Mouse (Mus musculus) embryonic facial prominence, embryonic 12.5 days (tissue): ENCODE data around the gene Wdfy1. TPM values are rescaled to one million over a fixed set of nuclear protein-coding genes. Genes with fewer than 3 reads are reported as not detected.

Experiments used
- ATAC-seq: fragments of 200-750 bp; cut with Nextera tagmentation; 2 replicates; pipeline ENCODE4 v1.8.0; 2017; ENCODE audit not compliant: insufficient number of reproducible peaks, insufficient read depth, low FRiP score, low TSS enrichment
- H3K27ac ChIP-seq: fragments of 300-500 bp; sonication (generic); 2 replicates; pipeline ENCODE4 v1.5.1; 2016; ENCODE audit warnings: mild to moderate bottlenecking
- H3K27me3 ChIP-seq: fragments of 300-500 bp; sonication (generic); 2 replicates; pipeline ENCODE4 v1.6.1; 2016; ENCODE audit warnings: mild to moderate bottlenecking, moderate library complexity
- H3K36me3 ChIP-seq: fragments of 300-500 bp; sonication (generic); 2 replicates; pipeline ENCODE4 v1.6.1; 2016; ENCODE audit warnings: mild to moderate bottlenecking
- H3K4me1 ChIP-seq: fragments of 300-500 bp; sonication (generic); 2 replicates; pipeline ENCODE4 v1.6.1; 2016
- H3K4me2 ChIP-seq: fragments of 300-500 bp; sonication (generic); replicated peaks from 2 replicates; pipeline ENCODE4 v1.6.1; 2016; ENCODE audit warnings: mild to moderate bottlenecking, moderate library complexity
- H3K4me3 ChIP-seq: fragments of 300-500 bp; sonication (generic); 2 replicates; pipeline ENCODE4 v1.5.1; 2016; ENCODE audit warnings: mild to moderate bottlenecking
- H3K9ac ChIP-seq: fragments of 300-500 bp; sonication (generic); 2 replicates; pipeline ENCODE4 v1.6.1; 2016; ENCODE audit warnings: mild to moderate bottlenecking, moderate library complexity
- H3K9me3 ChIP-seq: fragments of 300-500 bp; sonication (generic); 2 replicates; pipeline ENCODE4 v1.6.1; 2016; ENCODE audit warnings: mild to moderate bottlenecking, moderate library complexity
- WGBS: fragments of 180-500 bp; shearing (Covaris S2); methylation state at CpG from one replicate; pipeline ENCODE4 v1.1.7; 2016; 5-methylcytosine and 5-hydroxymethylcytosine counted together
- polyA plus RNA-seq: library from polyadenylated mRNA; unstranded; fragments of >200 nt; fragmentation: Nextera tagmentation; extraction: Ambion mirVana; gene quantifications from 2 replicates; pipeline ENCODE4 v1.2.1, GENCODE M21; 2016

Gene Wdfy1
- polyA plus RNA-seq, 1 experiment from 2014 or later = 45.4 TPM

DNA sequence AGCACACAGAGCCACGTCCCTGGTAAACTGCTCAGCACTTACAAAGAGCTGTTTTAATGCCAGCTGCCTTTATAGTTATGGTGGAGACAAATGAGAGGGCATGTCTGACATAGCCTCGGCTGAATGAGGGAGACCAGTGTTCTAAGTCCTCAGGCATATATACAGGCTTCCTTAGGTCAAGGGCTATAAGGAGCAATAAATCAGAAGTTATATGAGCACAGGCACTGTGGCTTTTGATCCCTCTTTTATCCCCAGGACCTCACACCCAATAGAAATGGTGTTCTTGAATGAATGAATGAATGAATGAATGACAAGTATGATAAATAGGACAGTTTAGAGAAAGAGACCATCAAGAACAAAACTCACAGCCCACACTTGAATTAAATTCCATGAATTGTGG lies 16.9 kb downstream of the Wdfy1 start:
- no peak for ATAC-seq
- peaks cover 11% of the 10 kb centered on the region; the same call in 1 of the 2 replicates for H3K4me1 ChIP-seq
- WGBS = 57% methylated on average over 2 of the region's 2 CpGs
- H3K27me3 ChIP-seq = no peaks in the 10 kb centered on the region
- no peaks in the 10 kb centered on the region for H3K36me3 ChIP-seq
- no peak overlapping the region for H3K4me3 ChIP-seq
- H3K9ac ChIP-seq = no peak overlapping the region
- H3K27ac ChIP-seq = no peak overlapping the region
- no peaks in the 10 kb centered on the region for H3K9me3 ChIP-seq
- no peak overlapping the region for H3K4me2 ChIP-seq

DNA sequence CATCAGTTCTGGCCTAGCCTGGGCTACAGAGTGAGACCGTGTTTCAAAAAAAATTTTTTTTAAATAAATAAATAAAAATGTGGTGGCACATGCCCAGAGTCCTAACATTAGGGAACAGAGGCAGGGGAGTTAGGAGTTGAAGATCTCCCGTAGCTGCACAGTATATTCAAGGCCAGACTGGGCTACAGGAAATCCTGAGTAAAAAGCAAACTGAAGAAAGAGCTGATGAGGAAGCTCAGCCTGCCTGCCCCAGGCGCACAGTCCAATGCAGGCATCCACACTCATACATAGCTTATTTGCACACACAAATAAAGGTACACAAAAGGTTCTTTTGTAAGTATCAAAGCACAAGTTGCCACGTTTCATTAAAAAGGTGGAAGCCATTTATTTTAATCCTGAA lies 18.3 kb downstream of the Wdfy1 start:
- Histone ChIP-seq H3K36me3 (no peaks in the 10 kb centered on the region), H3K4me1 (peaks cover 11% of the 10 kb centered on the region; the same call in 1 of the 2 replicates), H3K27ac (no peak overlapping the region), H3K27me3 (no peaks in the 10 kb centered on the region), H3K9ac (no peak overlapping the region), H3K4me3 (no peak overlapping the region), H3K9me3 (no peaks in the 10 kb centered on the region), H3K4me2 (no peak overlapping the region)
- ATAC-seq = no peak
- WGBS = 71% methylated on average over 4 of the region's 4 CpGs

DNA sequence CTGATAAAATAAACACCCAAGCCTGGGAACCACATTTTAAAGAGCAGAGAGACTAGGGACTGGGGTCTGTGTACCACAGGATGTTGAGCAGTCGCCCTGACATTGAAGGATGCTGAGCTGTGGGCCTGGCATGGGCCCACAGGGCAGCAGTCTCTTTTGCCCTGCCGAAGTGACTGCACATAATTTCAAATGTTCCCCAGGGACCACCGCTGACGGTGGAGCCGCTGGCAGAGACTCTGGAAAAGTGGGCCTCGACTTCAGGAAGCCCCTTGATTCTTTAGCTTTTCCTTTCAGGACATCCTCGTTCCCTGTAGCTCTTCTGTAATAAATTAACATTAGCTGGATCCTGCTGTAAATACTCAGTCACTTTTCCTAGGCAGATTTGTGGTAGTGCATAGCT lies 18.8 kb downstream of the Wdfy1 start:
- ATAC-seq = no peak
- Histone ChIP-seq H3K4me1 (peaks cover 7% of the 10 kb centered on the region; the same call in 1 of the 2 replicates), H3K27me3 (no peaks in the 10 kb centered on the region), H3K36me3 (no peaks in the 10 kb centered on the region), H3K4me3 (no peak overlapping the region), H3K27ac (no peak overlapping the region), H3K9me3 (no peaks in the 10 kb centered on the region), H3K9ac (no peak overlapping the region), H3K4me2 (no peak overlapping the region)
- 54% methylated on average over 7 of the region's 7 CpGs for WGBS

DNA sequence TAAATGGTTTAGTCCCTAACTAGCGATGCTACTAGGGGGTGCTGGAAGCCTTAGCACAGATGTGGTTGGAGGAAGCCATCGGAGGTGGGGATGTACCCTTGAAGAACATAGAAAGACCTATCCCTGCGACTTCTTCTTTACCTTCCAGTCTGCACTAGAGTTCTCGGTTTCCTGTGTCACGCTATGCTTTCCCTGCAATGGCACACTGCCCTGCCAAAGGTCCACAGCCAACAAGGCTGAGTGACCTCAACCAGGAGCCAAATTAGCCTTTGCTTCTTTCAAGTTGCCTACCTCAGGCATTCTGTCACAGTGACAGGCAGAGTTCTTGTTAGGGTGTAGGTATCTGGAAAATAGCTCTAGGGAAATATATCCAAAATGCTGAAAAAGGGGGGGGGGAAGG lies 19.5 kb downstream of the Wdfy1 start:
- Histone ChIP-seq H3K27me3 (no peaks in the 10 kb centered on the region), H3K36me3 (no peaks in the 10 kb centered on the region), H3K27ac (no peak overlapping the region), H3K4me3 (no peak overlapping the region), H3K4me1 (peaks cover 12% of the 10 kb centered on the region; the same call in 1 of the 2 replicates), H3K9me3 (no peaks in the 10 kb centered on the region), H3K4me2 (no peak overlapping the region), H3K9ac (no peak overlapping the region)
- 85% methylated on average over 5 of the region's 5 CpGs for WGBS
- no peak for ATAC-seq

- H3K27ac ChIP-seq = no peak overlapping the region
- ATAC-seq = no peak
- H3K36me3 ChIP-seq = no peaks in the 10 kb centered on the region
- no peaks in the 10 kb centered on the region for H3K9me3 ChIP-seq
- no peak overlapping the region for H3K9ac ChIP-seq
- 37% methylated on average over 2 of the region's 2 CpGs for WGBS
- H3K4me2 ChIP-seq = no peak overlapping the region
- H3K27me3 ChIP-seq = no peaks in the 10 kb centered on the region
- H3K4me1 ChIP-seq = peaks cover 13% of the 10 kb centered on the region; the same call in 1 of the 2 replicates
- no peak overlapping the region for H3K4me3 ChIP-seq
Observed at GRCm38 (mm10) chr1:79755376-79755775, 20.6 kb downstream of the Wdfy1 start.

DNA sequence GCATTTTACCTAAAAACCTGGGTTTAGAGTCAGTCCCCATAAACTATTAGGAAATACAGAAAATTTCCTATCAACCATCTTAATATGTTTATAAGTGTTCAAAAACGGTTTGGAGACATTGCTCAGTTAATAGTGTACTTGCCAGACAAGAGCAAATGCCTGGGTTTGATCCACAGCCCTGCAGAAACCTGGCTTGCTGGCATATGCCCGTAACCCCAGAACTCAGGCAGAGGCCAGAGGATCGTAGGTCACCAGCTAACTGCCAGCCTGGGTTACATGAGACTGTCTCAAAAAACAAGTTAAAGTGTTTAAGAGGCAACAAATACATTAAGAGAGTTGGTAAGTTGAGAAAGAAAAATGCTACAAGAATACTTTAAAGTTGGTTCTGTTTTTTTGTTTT lies 21.0 kb downstream of the Wdfy1 start:
- Histone ChIP-seq H3K4me3 (no peak overlapping the region), H3K27ac (no peak overlapping the region), H3K27me3 (no peaks in the 10 kb centered on the region), H3K36me3 (no peaks in the 10 kb centered on the region), H3K4me2 (no peak overlapping the region), H3K4me1 (peaks cover 13% of the 10 kb centered on the region; the same call in 1 of the 2 replicates), H3K9me3 (no peaks in the 10 kb centered on the region), H3K9ac (no peak overlapping the region)
- WGBS = 82% methylated on average over 3 of the region's 3 CpGs
- no peak for ATAC-seq

DNA sequence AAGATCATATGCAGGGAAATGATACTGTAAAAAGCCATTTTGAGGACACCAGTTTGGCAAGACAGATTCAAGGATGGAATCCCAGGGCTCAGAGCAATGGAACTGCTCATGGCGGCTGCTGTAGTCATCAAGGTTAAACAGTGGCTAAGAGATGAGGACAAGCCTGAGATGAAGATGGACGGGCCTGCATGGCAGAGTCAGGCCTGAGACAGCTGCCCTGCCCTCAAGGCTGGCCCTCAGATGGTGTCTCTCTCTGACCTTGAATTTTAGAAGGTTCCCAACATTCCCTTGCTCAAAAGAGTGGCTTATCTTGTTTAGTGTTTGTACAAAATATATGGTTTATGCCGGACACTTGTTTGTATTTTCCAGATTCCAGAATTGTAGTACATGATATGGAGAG lies 22.5 kb downstream of the Wdfy1 start:
- no peaks in the 10 kb centered on the region for H3K36me3 ChIP-seq
- H3K27ac ChIP-seq = no peak overlapping the region
- no peak for ATAC-seq
- peaks cover 13% of the 10 kb centered on the region; the same call in 1 of the 2 replicates for H3K4me1 ChIP-seq
- no peak overlapping the region for H3K9ac ChIP-seq
- H3K9me3 ChIP-seq = no peaks in the 10 kb centered on the region
- H3K4me2 ChIP-seq = no peak overlapping the region
- H3K4me3 ChIP-seq = no peak overlapping the region
- H3K27me3 ChIP-seq = no peaks in the 10 kb centered on the region
- 85% methylated on average over 3 of the region's 3 CpGs for WGBS

DNA sequence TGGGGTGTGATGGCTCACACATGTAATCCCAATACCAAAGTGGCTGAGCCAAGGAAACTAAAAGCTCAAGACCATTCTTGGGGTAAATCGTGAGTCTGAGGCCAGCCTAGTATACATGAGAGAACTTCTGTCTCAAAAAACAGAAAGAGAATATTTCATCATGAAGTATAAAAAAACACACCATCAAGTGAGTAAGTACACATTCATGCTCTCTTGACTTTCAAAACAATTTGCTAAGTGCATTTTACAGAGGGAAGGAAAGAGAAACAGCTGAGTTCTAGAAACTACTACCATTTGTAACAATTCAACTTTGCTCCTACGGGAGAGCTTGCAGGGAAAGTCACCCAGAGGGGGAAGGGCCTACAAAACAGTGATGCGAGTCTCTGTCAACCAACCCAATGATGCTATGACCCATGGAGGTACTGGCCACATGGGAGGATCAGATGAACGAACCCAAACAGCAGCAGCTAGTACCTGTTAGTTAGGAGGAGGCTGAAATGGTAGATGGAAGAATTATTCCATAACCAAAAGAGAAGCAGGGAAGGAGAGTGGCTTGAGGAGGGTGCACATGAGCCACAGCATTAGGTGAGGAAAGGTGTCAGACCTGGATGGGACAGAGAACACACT lies 23.1 kb downstream of the Wdfy1 start:
- 69% methylated on average over 4 of the region's 4 CpGs for WGBS
- Histone ChIP-seq H3K27ac (no peak overlapping the region), H3K4me3 (no peak overlapping the region), H3K36me3 (no peaks in the 10 kb centered on the region), H3K4me1 (peaks cover 13% of the 10 kb centered on the region; the same call in 1 of the 2 replicates), H3K27me3 (no peaks in the 10 kb centered on the region), H3K9me3 (no peaks in the 10 kb centered on the region), H3K4me2 (no peak overlapping the region), H3K9ac (no peak overlapping the region)
- no peak for ATAC-seq

DNA sequence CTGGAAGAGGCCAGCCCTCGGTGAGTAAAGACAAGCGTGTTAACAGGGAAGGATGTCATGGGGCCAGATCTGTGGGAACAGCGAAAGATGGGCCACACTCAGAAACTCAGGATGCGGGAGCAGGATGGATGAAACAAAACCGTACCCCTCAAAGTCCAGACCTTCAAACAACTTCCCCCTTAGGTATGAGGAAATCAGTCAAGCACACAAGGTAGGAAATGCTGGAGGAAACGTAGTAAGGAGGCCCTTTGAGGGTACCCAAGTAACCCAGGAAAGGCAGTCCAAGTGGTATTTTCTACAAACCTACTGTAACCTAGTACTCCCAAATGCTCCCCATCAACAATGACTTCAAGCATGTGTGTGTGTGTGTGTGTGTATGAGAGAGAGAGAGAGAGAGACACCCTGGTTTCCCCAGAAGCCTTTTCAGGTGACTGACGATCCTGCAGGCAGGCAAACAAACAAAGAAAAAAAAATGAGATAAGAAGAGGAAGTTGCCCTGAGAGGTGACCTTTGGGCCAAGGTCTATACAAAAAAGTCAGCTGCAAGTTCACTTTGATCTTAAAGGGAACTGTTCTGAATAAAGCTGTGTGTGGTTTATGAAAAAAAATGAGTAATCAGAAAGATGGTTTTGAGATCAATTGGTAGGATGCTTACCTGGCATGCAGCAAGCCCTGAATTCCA lies 23.8 kb downstream of the Wdfy1 start:
- H3K27me3 ChIP-seq = no peaks in the 10 kb centered on the region

GRCm38 (mm10) chr1:79751186-79751585 lies 24.8 kb downstream of the Wdfy1 start:
- no peaks in the 10 kb centered on the region for H3K9me3 ChIP-seq
- no peak for ATAC-seq
- WGBS = 56% methylated on average over 5 of the region's 5 CpGs
- H3K9ac ChIP-seq = no peak overlapping the region
- 0 out of 2 replicates have a peak overlapping the region, but pooled peaks have one; percentile 23 for H3K27ac ChIP-seq
- H3K27me3 ChIP-seq = no peaks in the 10 kb centered on the region
- peaks cover 7% of the 10 kb centered on the region; the same call in 1 of the 2 replicates for H3K4me1 ChIP-seq
- H3K4me3 ChIP-seq = no peak overlapping the region
- H3K36me3 ChIP-seq = no peaks in the 10 kb centered on the region
- H3K4me2 ChIP-seq = no peak overlapping the region

More for the DNA sequence above, 23.8 kb downstream of the Wdfy1 start:
- WGBS = 82% methylated on average over 7 of the region's 7 CpGs
- Histone ChIP-seq H3K9ac (no peak overlapping the region), H3K27ac (no peak overlapping the region), H3K4me1 (peaks cover 11% of the 10 kb centered on the region; the same call in 1 of the 2 replicates), H3K36me3 (no peaks in the 10 kb centered on the region), H3K4me3 (no peak overlapping the region), H3K9me3 (no peaks in the 10 kb centered on the region), H3K4me2 (no peak overlapping the region)
- ATAC-seq = no peak

- H3K27ac ChIP-seq = no peak overlapping the region
- no peaks in the 10 kb centered on the region for H3K9me3 ChIP-seq
- no peaks in the 10 kb centered on the region for H3K36me3 ChIP-seq
- H3K4me3 ChIP-seq = no peak overlapping the region
- H3K4me1 ChIP-seq = no peaks in the 10 kb centered on the region
- no peak for ATAC-seq
- no peak overlapping the region for H3K4me2 ChIP-seq
- 81% methylated on average over 4 of the region's 4 CpGs for WGBS
- H3K27me3 ChIP-seq = no peaks in the 10 kb centered on the region
- no peak overlapping the region for H3K9ac ChIP-seq
Observed at GRCm38 (mm10) chr1:79746056-79746455, 29.9 kb downstream of the Wdfy1 start.

GRCm38 (mm10) chr1:79743385-79743784 lies 32.6 kb downstream of the Wdfy1 start:
- Histone ChIP-seq H3K4me1 (no peaks in the 10 kb centered on the region), H3K27me3 (no peaks in the 10 kb centered on the region), H3K9ac (no peak overlapping the region), H3K27ac (no peak overlapping the region), H3K36me3 (no peaks in the 10 kb centered on the region), H3K4me3 (no peak overlapping the region), H3K9me3 (no peaks in the 10 kb centered on the region), H3K4me2 (no peak overlapping the region)
- WGBS = 90% methylated on average over 1 of the region's 1 CpGs
- ATAC-seq = no peak
